Mouse (Mus musculus) adrenal gland, postnatal 10 days (tissue): ENCODE data around the gene Hes3. TPM values are rescaled to one million over a fixed set of nuclear protein-coding genes. Genes with fewer than 3 reads are reported as not detected.

ENCODE experiments used
- DNase-seq: peaks from one replicate; pipeline ENCODE4 v3.0.0; 2021; ENCODE audit warnings: mixed read lengths
- total RNA-seq, 2 experiments: library from RNA; stranded (reverse); gene quantifications; 2 replicates each; pipeline ENCODE4 v1.2.3; 2021

The Hes3 gene
- total RNA-seq, 2 experiments from 2014 or later: not detected

DNA sequence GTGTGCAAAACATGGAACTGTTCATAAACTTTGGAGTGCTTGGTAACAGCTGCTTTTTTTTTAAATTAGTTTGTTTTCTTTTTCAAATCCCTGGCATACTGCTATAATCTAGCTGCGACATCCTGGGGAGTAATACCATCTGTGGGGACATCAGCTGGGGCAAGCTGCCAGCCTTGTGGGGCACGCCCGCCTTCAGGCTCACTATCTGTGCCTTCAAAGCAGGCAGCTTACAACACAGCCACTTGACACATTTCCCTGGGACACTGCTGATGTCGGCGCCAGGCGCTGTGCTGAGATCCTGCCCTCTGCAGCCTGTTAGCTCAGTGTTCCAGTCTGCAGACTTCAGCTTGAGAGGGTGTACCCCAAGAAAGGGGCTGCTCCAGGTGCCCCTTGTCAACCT lies 34.4 kb downstream of the Hes3 start:
- DNase-seq: peak; percentile 62

DNA sequence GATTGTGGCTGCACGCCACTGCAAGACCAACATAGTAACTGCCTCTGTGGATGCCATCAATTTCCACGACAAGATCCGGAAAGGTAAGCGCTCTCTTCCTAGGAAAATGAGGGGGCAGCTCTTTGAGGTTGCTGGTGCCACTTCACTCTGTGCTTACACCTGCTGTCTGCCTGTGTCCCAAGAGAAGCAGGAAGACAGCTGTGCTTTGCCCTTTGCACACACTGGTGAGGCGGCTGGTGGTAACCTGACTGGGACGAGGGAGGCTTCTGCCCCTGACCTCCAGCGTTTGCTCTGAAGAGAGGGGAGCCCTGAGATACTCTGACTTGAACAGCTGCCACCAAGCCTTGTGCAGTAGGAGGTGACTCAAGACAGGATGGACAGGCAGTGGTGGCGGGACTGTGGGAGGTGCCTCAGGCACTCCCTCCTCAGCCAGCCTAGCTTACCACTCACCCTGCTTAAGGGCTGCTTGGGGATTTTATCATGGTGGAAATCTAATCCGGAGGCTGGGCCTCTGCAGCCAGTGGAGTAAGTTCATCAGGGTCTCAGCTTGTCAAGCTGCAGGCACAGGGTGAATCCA lies 38.2 kb downstream of the Hes3 start:
- DNase-seq: peak; percentile 45

GRCm38 (mm10) chr4:152250615-152251014 lies 40.8 kb downstream of the Hes3 start:
- DNase-seq: no peak

DNA sequence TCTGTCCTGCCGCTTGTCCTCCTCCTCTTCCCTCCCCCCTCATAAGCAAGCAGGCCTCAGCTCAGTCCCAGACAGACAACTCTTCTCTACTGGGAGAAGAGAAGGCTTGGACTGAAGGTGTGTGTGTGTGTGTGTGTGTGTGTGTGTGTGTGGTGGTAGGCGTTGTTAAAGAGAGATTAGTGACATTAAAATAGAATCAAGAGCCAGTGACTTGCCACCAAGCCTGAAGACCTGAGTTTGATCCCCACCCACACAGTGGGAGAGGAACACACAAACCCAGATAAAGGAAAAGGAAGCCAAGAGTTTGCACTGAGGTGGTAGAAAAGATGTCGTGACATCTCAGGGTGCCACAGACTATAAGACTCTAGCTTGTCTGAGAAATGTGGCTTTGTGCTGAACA lies 44.3 kb downstream of the Hes3 start:
- no peak for DNase-seq

GRCm38 (mm10) chr4:152246011-152246410 lies 45.5 kb downstream of the Hes3 start:
- no peak for DNase-seq

DNA sequence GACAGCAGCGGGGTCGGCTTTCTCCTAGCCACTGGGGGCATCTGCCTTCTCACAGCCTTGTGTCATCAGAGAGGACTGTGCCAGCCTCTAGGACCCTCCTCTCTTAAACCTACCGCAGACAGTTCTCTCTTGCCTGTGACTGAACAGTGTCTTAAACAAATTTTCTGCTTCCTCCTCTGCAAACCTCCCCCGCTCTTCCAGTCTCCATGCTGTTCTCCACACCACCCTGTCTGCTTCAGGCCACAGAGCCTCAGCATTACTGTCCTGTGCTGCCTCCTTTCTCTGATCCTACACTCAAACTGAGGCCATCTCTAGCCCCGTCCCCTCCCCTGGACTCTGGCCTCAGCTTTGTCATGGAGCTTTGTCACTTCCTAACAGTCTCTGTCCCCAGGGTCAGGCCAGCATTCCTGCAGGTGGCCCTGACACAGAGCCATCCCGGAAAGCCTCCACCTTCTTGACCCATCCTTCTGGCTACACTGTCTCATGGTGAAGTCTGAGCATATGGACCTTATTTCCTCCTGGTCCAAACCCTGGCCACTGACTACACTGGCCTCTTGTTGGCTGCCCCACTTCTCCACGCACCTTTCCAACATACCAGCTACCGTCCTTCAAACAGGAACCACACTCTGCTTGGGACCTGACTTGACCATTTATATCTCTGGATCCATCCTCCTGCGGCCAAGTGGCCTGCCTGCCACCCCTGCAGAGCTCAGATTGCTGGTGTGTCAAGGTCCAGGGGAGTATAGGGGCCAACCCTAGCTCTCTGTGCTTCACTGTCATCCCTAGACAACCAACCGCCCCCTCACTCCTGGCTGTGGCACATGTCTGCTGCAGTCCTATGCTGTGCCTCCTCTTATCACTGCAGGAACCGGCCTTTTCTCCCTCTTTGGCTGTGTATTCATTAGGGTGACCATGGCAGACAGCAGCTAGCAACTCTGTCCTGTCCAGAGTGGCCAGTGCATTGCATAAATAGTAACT lies 46.6 kb downstream of the Hes3 start:
- DNase-seq: no peak

DNA sequence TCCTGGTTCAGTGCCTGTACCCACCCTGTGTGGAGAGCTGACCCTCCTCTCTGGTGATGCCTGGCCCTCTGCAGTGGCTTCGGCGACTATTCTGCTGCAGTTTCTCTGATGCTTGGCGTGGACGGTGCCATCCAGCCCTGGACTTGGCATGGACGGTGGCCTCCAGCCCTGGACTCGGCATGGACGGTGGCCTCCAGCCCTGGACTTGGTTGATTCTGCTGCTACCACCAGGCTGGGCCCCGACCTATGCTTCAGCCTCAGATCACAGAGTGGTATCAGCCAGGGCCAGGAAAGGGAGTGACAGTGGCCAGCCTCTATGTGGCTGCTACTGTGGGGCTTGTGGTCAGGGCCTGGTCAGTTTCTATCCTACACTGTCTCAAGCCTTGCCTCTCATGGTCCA lies 47.5 kb downstream of the Hes3 start:
- no peak for DNase-seq

DNA sequence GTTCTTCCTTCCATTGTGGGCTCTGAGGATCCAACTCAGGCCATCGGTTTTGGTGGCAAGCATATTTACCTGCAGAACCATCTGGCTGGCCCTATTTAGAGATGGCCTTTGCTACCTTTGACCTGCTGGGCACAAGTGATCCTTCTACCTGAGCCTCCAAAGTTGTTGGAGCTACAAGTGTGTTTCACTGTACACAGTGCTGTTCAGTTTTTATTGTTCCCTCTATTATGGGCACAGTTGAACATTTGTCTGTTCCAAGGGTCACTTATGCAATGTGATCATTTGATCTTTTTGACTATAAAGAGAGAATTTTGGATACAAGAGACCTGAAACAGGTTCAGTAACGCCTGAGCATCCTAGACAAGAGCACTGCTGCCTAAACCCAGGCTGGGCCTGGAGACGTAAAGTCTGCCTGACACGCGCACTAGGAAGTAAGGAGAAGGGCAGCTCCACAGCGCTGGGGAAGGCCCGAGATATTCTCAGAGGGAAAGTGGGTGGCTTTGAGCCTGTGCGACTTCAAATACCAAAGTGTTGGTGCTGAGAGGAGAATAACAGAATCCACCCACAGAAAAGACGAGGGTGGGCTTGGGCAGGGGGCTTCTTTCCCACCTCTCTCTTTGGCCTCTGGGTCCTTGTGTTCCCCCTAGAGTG lies 48.1 kb downstream of the Hes3 start:
- no peak for DNase-seq

GRCm38 (mm10) chr4:152239974-152240373 lies 51.5 kb downstream of the Hes3 start:
- no peak for DNase-seq

Other genes with a start within 250 kb of the Hes3 start
- gene Plekhg5, start 219.2 kb downstream of the Hes3 start, total RNA-seq: 10 to 100 TPM; 17.1 to 20.1 TPM
- gene Tnfrsf25, start 175.7 kb downstream of the Hes3 start, total RNA-seq: 1 to 10 TPM; 1.9 to 4.3 TPM
- 1 to 10 TPM; 1.2 to 1.3 TPM for gene Espn, start 139.3 kb downstream of the Hes3 start, total RNA-seq
- gene Hes2, start 132.8 kb downstream of the Hes3 start, total RNA-seq: not detected
- gene Acot7, start 113.5 kb downstream of the Hes3 start, total RNA-seq: 10 to 100 TPM; 33.2 to 38.0 TPM
- gene Gpr153, start 17.4 kb downstream of the Hes3 start, total RNA-seq: 10 to 100 TPM; 11.2 to 11.8 TPM
- gene Icmt, start 5.6 kb upstream of the Hes3 start, total RNA-seq: 10 to 100 TPM; 30.4 to 31.6 TPM
- under 1 TPM in 1 of 2 experiments, not detected in 1; 0.70 TPM for gene Rnf207, start 27.3 kb upstream of the Hes3 start, total RNA-seq
- 100 to 1,000 TPM; 484 to 487 TPM for gene Rpl22, start 34.1 kb upstream of the Hes3 start, total RNA-seq
- 1 to 10 TPM; 8.8 TPM for gene Chd5, start 47.0 kb upstream of the Hes3 start, total RNA-seq
- gene Nphp4, start 185.0 kb upstream of the Hes3 start, total RNA-seq: 1 to 10 TPM; 3.0 to 4.3 TPM
- 10 to 100 TPM in 1 of 2 experiments, 1 to 10 TPM in 1; 8.1 to 12.0 TPM for gene Kcnab2, start 186.2 kb upstream of the Hes3 start, total RNA-seq